Mouse (Mus musculus) layer of hippocampus, adult 11-12 months (tissue): ENCODE measurements around the gene Ocm.

Experiments used
- DNase-seq: peaks from one replicate; pipeline ENCODE4 v3.0.0; 2022; ENCODE audit warnings: low spot score

Ocm gene

GRCm38 (mm10) chr5:143999409-143999808, 27.1 kb downstream of the Ocm start:
- no peak for DNase-seq

- no peak for DNase-seq
These were observed 31.7 kb downstream of the Ocm start for GRCm38 (mm10) chr5:143994632-143995365.

GRCm38 (mm10) chr5:143993849-143994248, 32.6 kb downstream of the Ocm start:
- DNase-seq = no peak

- no peak for DNase-seq
These were observed 33.2 kb downstream of the Ocm start for GRCm38 (mm10) chr5:143993260-143993659.

GRCm38 (mm10) chr5:143992661-143993060, 33.8 kb downstream of the Ocm start:
- no peak for DNase-seq

GRCm38 (mm10) chr5:143990086-143990485, 36.4 kb downstream of the Ocm start:
- no peak for DNase-seq

GRCm38 (mm10) chr5:143989046-143989445, 37.4 kb downstream of the Ocm start:
- DNase-seq = peak; percentile 37

GRCm38 (mm10) chr5:143987596-143987995, 38.9 kb downstream of the Ocm start:
- no peak for DNase-seq

GRCm38 (mm10) chr5:143985381-143985780, 41.1 kb downstream of the Ocm start:
- no peak for DNase-seq

GRCm38 (mm10) chr5:143982361-143982760, 44.1 kb downstream of the Ocm start:
- DNase-seq = no peak

- DNase-seq = no peak
These were observed 45.6 kb downstream of the Ocm start for GRCm38 (mm10) chr5:143980858-143981257.

GRCm38 (mm10) chr5:143976726-143977431, 49.6 kb downstream of the Ocm start:
- DNase-seq = no peak

GRCm38 (mm10) chr5:143976232-143976631, 50.2 kb downstream of the Ocm start:
- no peak for DNase-seq

GRCm38 (mm10) chr5:143975631-143975933, 50.9 kb downstream of the Ocm start:
- DNase-seq = no peak

- peak; percentile 63 for DNase-seq
These were observed 51.4 kb downstream of the Ocm start for GRCm38 (mm10) chr5:143974931-143975630.

- no peak for DNase-seq
These were observed 53.8 kb downstream of the Ocm start for GRCm38 (mm10) chr5:143972628-143973027.
